In the genomic region with DNA sequence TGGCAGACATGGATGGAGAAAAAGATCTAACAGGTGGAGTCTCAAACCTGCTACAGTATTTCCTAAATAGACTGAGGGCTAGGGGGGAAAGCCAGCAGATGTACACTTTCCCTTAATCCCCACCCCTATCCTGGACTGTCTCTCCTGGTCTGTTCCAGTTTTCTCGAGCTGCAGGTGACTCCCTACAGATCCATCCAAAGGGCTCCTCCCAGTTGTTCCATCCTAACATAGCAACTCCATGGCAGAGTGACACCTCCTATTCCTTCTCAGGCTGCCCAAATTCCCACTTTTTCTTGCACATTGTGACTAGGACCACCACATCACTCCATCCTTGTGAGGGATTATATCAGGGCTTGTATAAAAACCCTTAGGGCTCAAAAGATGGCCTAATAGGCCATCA, we compare ENCODE assay signal across 1 mouse cellular context.
TF ChIP-seq lines count a peak whose summit lies in the region.

No protein-coding gene starts in this region.

TF ChIP-seq in MEL, 35 proteins besides CTCF, POLR2A, EP300 and RAD21 (continued from another document):
- TF ChIP-seq SMC3 (IDR thresholded peaks at IDR 0.05; ENCODE audit: low read depth, low read length) (no peak), ETS1 (IDR thresholded peaks at IDR 0.05; ENCODE audit: low read depth, low read length) (no peak), ZC3H11A (IDR thresholded peaks at IDR 0.05; ENCODE audit: low read depth, low read length) (no peak), ZNF384 (IDR thresholded peaks at IDR 0.05; ENCODE audit: low read depth, low read length) (no peak), POLR2AphosphoS5 (IDR thresholded peaks at IDR 0.05; ENCODE audit: borderline replicate concordance, low read depth, low read length) (no peak), MXI1 (IDR thresholded peaks at IDR 0.05; ENCODE audit: low read depth, low read length) (no peak), HCFC1 (IDR thresholded peaks at IDR 0.05; ENCODE audit: low read depth, low read length) (no peak)
